Comparison of ENCODE assay signal across 28 mouse cellular contexts in the genomic region with DNA sequence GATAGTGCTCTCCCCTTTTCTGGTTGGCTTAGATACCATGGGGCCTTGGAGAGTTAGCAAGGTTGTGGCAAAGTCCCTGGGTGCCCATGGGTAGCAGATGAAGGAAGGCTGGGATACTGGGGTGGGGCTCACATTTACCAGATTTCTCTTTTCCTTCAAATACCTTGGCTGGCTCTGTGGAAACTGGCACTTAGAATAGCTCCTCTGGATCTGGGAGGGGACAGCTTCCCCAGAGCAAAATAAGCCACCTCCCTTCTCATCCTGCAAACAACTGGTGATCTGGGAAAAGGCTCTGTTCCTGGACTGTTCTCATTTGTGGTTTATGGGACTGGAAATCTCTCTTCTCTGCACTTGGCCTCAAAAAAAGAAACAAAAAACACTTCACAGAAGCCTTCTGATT. TPM values are rescaled to one million over a fixed set of nuclear protein-coding genes. Genes with fewer than 3 reads are reported as not detected.
DNase-seq lines count a peak whose midpoint lies in the region; TF ChIP-seq lines count a peak whose summit lies in the region.
"Had no signal": no experiment of that assay in that cellular context is flagged by ENCODE, and none has a peak within 500 bp of the region (broad histone marks: within the 10 kb centered on the region; RNA-seq: fewer than 3 reads in every experiment).

No protein-coding gene starts in this region.

- peak overlapping the region; percentile 64 for H3K4me3 ChIP-seq in gastrocnemius, adult 2 months
- no peak overlapping the region for H3K4me3 ChIP-seq in kidney, adult 2 months (ENCODE audit: insufficient read depth, low read depth, low read length)
- H3K4me3 ChIP-seq in brown adipose tissue, adult 24 weeks (ENCODE audit: insufficient read depth, low read depth, low read length): peak overlapping the region; percentile 52
- H3K4me3 ChIP-seq: erythroblast, embryonic 14.5 days; forebrain, embryonic 10.5 days; heart, embryonic 10.5 days; intestine, embryonic 15.5 days had no signal

- peak overlapping the region; percentile 90 for H3K27ac ChIP-seq in gastrocnemius, adult 2 months
- H3K27ac ChIP-seq in kidney, adult 2 months (ENCODE audit: insufficient read depth, low read depth, low read length): no peak overlapping the region
- peak overlapping the region; percentile 95 for H3K27ac ChIP-seq in brown adipose tissue, adult 24 weeks (replicated peaks; ENCODE audit: low read depth, low read length)
- H3K27ac ChIP-seq: forebrain, embryonic 10.5 days; heart, embryonic 10.5 days; intestine, embryonic 15.5 days had no signal

- no peaks in the 10 kb centered on the region; the same call in 1 of the 2 replicates for H3K4me1 ChIP-seq in kidney, adult 2 months (ENCODE audit: control insufficient read depth, insufficient read depth, low read length)
- H3K4me1 ChIP-seq in brown adipose tissue, adult 24 weeks (ENCODE audit: control insufficient read depth, insufficient read depth, insufficient read length, low read length): peaks cover 27% of the 10 kb centered on the region
- H3K4me1 ChIP-seq: intestine, embryonic 15.5 days had no signal

- H3K27me3 ChIP-seq in kidney, adult 2 months (replicated peaks; ENCODE audit: control insufficient read depth, insufficient read depth, low read length): no peaks in the 10 kb centered on the region

- intact Hi-C loops in gastrocnemius, adult 2 months (cut with DNase I): no loop called here
- intact Hi-C loops in gastrocnemius, postnatal 36 days (cut with DNase I): no loop called here

- no peaks in the 10 kb centered on the region for H3K36me3 ChIP-seq in kidney, adult 2 months (ENCODE audit: control insufficient read depth, insufficient read depth, low read length)
- H3K36me3 ChIP-seq: forebrain, embryonic 10.5 days; heart, embryonic 10.5 days; intestine, embryonic 15.5 days had no signal

- no peak for TF ChIP-seq POLR2A in kidney, adult 2 months (IDR thresholded peaks at IDR 0.05; ENCODE audit: low read depth, low read length)

- no peak for TF ChIP-seq CTCF in gastrocnemius, adult 2 months (IDR thresholded peaks at IDR 0.05)
- TF ChIP-seq CTCF in kidney, adult 2 months (conservative IDR thresholded peaks at IDR 0.05; ENCODE audit: insufficient read depth, insufficient read length, low read depth, low read length): no peak

- no peak for DNase-seq in gastrocnemius, adult 2 months
- no peak for DNase-seq in gastrocnemius, postnatal 36 days
- peak; percentile 62 for DNase-seq in heart, adult 8-10 months (ENCODE audit: low spot score)
- no peak for DNase-seq in heart, postnatal 4 days
- DNase-seq in kidney, adult 2 months: peak; percentile 40
- no peak for DNase-seq in kidney, adult 18-20 months
- DNase-seq in spleen, postnatal 10 days (ENCODE audit: low spot score in 2 of 2): no peak
- DNase-seq: cerebellum, adult 18-20 months; cerebellum, adult 9-11 months; cerebellum, postnatal 36 days; kidney, adult 8-10 months had no signal

RNA-seq across cellular contexts. Expression of gene Tmem255b, which starts 4.1 kb away (rescaled TPM):
- total RNA-seq in gastrocnemius, adult 2 months (2021): 1 to 10 TPM; 2.6 to 3.1 TPM
- total RNA-seq in gastrocnemius, postnatal 36 days (2021): 1 to 10 TPM; 2.7 to 2.8 TPM
- total RNA-seq in heart, adult 8-10 months (2022): 1 to 10 TPM; 3.7 to 7.5 (median 5.7) TPM
- 1 to 10 TPM; 9.2 to 9.3 TPM for total RNA-seq in heart, postnatal 4 days (2021)
- polyA plus RNA-seq in kidney, adult 2 months (2012; rRNA removed): 1.3 and 1.8 TPM in 2 replicates
- polyA plus RNA-seq in brown adipose tissue, adult 24 weeks (2012; ENCODE audit: insufficient read depth, insufficient read length, missing spikeins): 1.4 and 1.7 TPM in 2 replicates
- total RNA-seq: MEL had no signal
- polyA plus RNA-seq: activated CD4-positive, CD25-positive, alpha-beta regulatory T cell, adult 4 months; C2C12; erythroblast, embryonic 14.5 days; forebrain, embryonic 14.5 days had no signal

RNA-seq across cellular contexts. Expression of gene Grk1, which starts 26.0 kb away (rescaled TPM):
- total RNA-seq in gastrocnemius, adult 2 months (2021): not detected
- under 1 TPM in 1 of 2 experiments, not detected in 1; 0.03 TPM for total RNA-seq in gastrocnemius, postnatal 36 days (2021)
- not detected for total RNA-seq in heart, adult 8-10 months (2022)
- under 1 TPM; 0.05 to 0.12 TPM for total RNA-seq in heart, postnatal 4 days (2021)
- 0.02 TPM in 1 of 2 replicates, not detected in the other for polyA plus RNA-seq in kidney, adult 2 months (2012; rRNA removed)
- polyA plus RNA-seq in brown adipose tissue, adult 24 weeks (2012; ENCODE audit: insufficient read depth, insufficient read length, missing spikeins): not detected in 2 replicates
- total RNA-seq: adrenal gland, adult 18-20 months; adrenal gland, postnatal 14 days; gastrocnemius, adult 8-10 months; gastrocnemius, postnatal 4 days had no signal
- polyA plus RNA-seq: activated CD4-positive, CD25-positive, alpha-beta regulatory T cell, adult 4 months; C2C12; embryonic facial prominence, embryonic 14.5 days; erythroblast, embryonic 14.5 days; intestine, embryonic 15.5 days; Patski had no signal

RNA-seq across cellular contexts. Expression of gene Atp4b, which starts 34.2 kb away (rescaled TPM):
- not detected for total RNA-seq in gastrocnemius, adult 2 months (2021)
- total RNA-seq in gastrocnemius, postnatal 36 days (2021): not detected
- total RNA-seq in heart, adult 8-10 months (2022): not detected
- not detected for total RNA-seq in heart, postnatal 4 days (2021)
- polyA plus RNA-seq in kidney, adult 2 months (2012; rRNA removed): 0.20 and 0.26 TPM in 2 replicates
- polyA plus RNA-seq in brown adipose tissue, adult 24 weeks (2012; ENCODE audit: insufficient read depth, insufficient read length, missing spikeins): 12.8 and 22.6 TPM in 2 replicates
- total RNA-seq: adrenal gland, postnatal 14 days; gastrocnemius, adult 8-10 months; gastrocnemius, postnatal 4 days; heart, postnatal 25 days had no signal
- polyA plus RNA-seq: activated CD4-positive, CD25-positive, alpha-beta regulatory T cell, adult 4 months; C2C12; embryonic facial prominence, embryonic 14.5 days; erythroblast, embryonic 14.5 days; forebrain, embryonic 14.5 days; heart, embryonic 10.5 days; heart, embryonic 16.5 days; intestine, embryonic 15.5 days; Patski had no signal

Comparison
In these comparisons a context has a peak if more than half of its experiments do, and no peak if none do; other contexts are left out.
1. DNase-seq: peak in heart, adult 8-10 months (single experiment) and kidney, adult 2 months (single experiment); none in gastrocnemius, adult 2 months (single experiment), gastrocnemius, postnatal 36 days (0 of 2), heart, postnatal 4 days (single experiment), kidney, adult 18-20 months (single experiment) and spleen, postnatal 10 days (0 of 2).